7 mouse cellular contexts compared by ENCODE assay signal in the genomic region with DNA sequence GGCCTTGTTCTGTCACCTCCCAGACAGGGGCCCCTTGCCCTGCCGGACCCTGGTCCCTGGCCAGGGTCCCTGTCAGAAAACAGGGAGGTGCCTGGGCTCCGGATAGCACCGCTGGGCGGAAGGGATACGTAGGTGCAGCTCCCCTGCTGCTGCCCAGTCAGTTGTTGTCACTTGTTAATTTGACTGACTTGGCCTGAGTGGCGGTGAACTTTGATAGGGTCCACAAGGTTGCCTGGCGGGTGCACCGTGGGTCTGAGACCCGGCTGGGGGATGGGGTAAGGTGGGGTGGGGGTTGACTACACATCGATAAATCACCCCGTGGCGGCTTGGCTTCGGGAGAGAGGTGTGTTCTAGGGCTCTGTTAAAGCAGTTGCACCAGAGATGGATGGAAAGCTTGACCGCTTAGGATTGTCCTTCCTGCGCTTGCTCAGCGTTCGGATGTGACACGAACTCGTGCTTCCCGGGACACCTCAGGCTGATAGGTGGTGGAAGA. TPM values are rescaled to one million over a fixed set of nuclear protein-coding genes. Genes with fewer than 3 reads are reported as not detected.
DNase-seq lines count a peak whose midpoint lies in the region; ATAC-seq and TF ChIP-seq lines count a peak whose summit lies in the region.

No protein-coding gene starts in this region.

- peaks cover 29% of the 10 kb centered on the region for H3K4me1 ChIP-seq in heart, embryonic 11.5 days (ENCODE audit: control insufficient read depth, insufficient read depth, low read length)
- peaks cover 14% of the 10 kb centered on the region for H3K4me1 ChIP-seq in kidney, embryonic 16.5 days (ENCODE audit: insufficient read depth, low read length)
- peaks cover 15% of the 10 kb centered on the region for H3K4me1 ChIP-seq in megakaryocyte, embryonic 14.5 days

- H3K79me2 ChIP-seq in C2C12 (ENCODE audit: control insufficient read depth, insufficient read depth): no peaks in the 10 kb centered on the region

- H3K79me3 ChIP-seq in C2C12 (ENCODE audit: low read depth): no peaks in the 10 kb centered on the region

- H3ac ChIP-seq in C2C12 (ENCODE audit: control insufficient read depth, insufficient read length, low read depth): peak overlapping the region; percentile 75

- no peaks in the 10 kb centered on the region; the same call in 1 of the 2 replicates for H3K9me3 ChIP-seq in heart, embryonic 11.5 days (replicated peaks; ENCODE audit: control insufficient read depth, low read length)
- H3K9me3 ChIP-seq in kidney, embryonic 16.5 days (ENCODE audit: low read length): no peaks in the 10 kb centered on the region
- H3K9me3 ChIP-seq in megakaryocyte, embryonic 14.5 days: peaks cover 13% of the 10 kb centered on the region

- peak overlapping the region; percentile 93 for H3K4me2 ChIP-seq in heart, embryonic 11.5 days
- peak overlapping the region; percentile 90 for H3K4me2 ChIP-seq in kidney, embryonic 16.5 days (replicated peaks; ENCODE audit: low read depth, low read length)

- peak; percentile 42 for ATAC-seq in CD4-positive, CD25-positive, alpha-beta regulatory T cell, adult 4 months
- peak; percentile 55 for ATAC-seq in heart, embryonic 11.5 days (replicated peaks; ENCODE audit: insufficient number of reproducible peaks, low FRiP score, low TSS enrichment)
- peak; percentile 78 for ATAC-seq in kidney, embryonic 16.5 days (ENCODE audit: low FRiP score, low TSS enrichment)
- ATAC-seq in activated CD4-positive, CD25-positive, alpha-beta regulatory T cell, adult 4 months: no peak

- TF ChIP-seq CTCF in C2C12 (IDR thresholded peaks at IDR 0.05; ENCODE audit: control insufficient read depth, insufficient read depth, insufficient read length): no peak

- peaks cover 13% of the 10 kb centered on the region for H3K27me3 ChIP-seq in C2C12 (ENCODE audit: control insufficient read depth, insufficient read depth, insufficient read length)
- no peaks in the 10 kb centered on the region for H3K27me3 ChIP-seq in heart, embryonic 11.5 days (ENCODE audit: control insufficient read depth, insufficient read depth, low read length)
- H3K27me3 ChIP-seq in kidney, embryonic 16.5 days (ENCODE audit: insufficient read depth, low read length): no peaks in the 10 kb centered on the region
- H3K27me3 ChIP-seq in megakaryocyte, embryonic 14.5 days (replicated peaks): peaks cover 58% of the 10 kb centered on the region

- peak; percentile 24 for DNase-seq in cerebellum, adult 9-11 months

- no peaks in the 10 kb centered on the region for H3K36me3 ChIP-seq in C2C12 (ENCODE audit: control insufficient read depth, insufficient read depth)
- no peaks in the 10 kb centered on the region for H3K36me3 ChIP-seq in heart, embryonic 11.5 days (ENCODE audit: control insufficient read depth, insufficient read depth, low read length)
- H3K36me3 ChIP-seq in kidney, embryonic 16.5 days (ENCODE audit: insufficient read depth, low read length): no peaks in the 10 kb centered on the region
- H3K36me3 ChIP-seq in megakaryocyte, embryonic 14.5 days (replicated peaks; ENCODE audit: low read length): no peaks in the 10 kb centered on the region

- H3K4me3 ChIP-seq in C2C12 (ENCODE audit: insufficient read depth, poor library complexity, severe bottlenecking): peak overlapping the region; percentile 43
- peak overlapping the region; percentile 88 for H3K4me3 ChIP-seq in heart, embryonic 11.5 days (ENCODE audit: low read depth, low read length)
- H3K4me3 ChIP-seq in kidney, embryonic 16.5 days (ENCODE audit: low read length): peak overlapping the region; percentile 70
- H3K4me3 ChIP-seq in megakaryocyte, embryonic 14.5 days (replicated peaks): peak overlapping the region; percentile 92

- WGBS in heart, embryonic 11.5 days (ENCODE audit: insufficient replicate concordance): under 1% methylated on average over 20 of the region's 20 CpGs
- 0% methylated on average over 20 of the region's 20 CpGs for WGBS in kidney, embryonic 16.5 days

- H3K27ac ChIP-seq in heart, embryonic 11.5 days (ENCODE audit: low read depth, low read length): peak overlapping the region; percentile 63
- peak overlapping the region; percentile 60; the same call in 1 of the 2 replicates for H3K27ac ChIP-seq in kidney, embryonic 16.5 days (ENCODE audit: low read length)

- peak overlapping the region; percentile 87 for H3K9ac ChIP-seq in heart, embryonic 11.5 days (ENCODE audit: low read depth, low read length)
- H3K9ac ChIP-seq in kidney, embryonic 16.5 days (replicated peaks; ENCODE audit: low read length): peak overlapping the region; percentile 87

TF ChIP-seq in C2C12, 6 proteins besides CTCF, POLR2A, EP300 and RAD21:
- no peak for TF ChIP-seq USF1 (IDR thresholded peaks at IDR 0.05; ENCODE audit: low read depth)
- no peak for TF ChIP-seq FOSL1 (IDR thresholded peaks at IDR 0.05; ENCODE audit: insufficient read depth, low read length, poor library complexity, severe bottlenecking)
- no peak for TF ChIP-seq CEBPB (IDR thresholded peaks at IDR 0.05; ENCODE audit: low read depth)
- TF ChIP-seq MAX (IDR thresholded peaks at IDR 0.05): no peak
- TF ChIP-seq MYOD1 (IDR thresholded peaks at IDR 0.05; ENCODE audit: control insufficient read depth, insufficient read length, low read depth): no peak
- no peak for TF ChIP-seq MYOG (IDR thresholded peaks at IDR 0.05; ENCODE audit: control insufficient read depth, extremely low read depth, insufficient read length)
TF ChIP-seq in C2C12: peak in this region for 0.

RNA-seq across cellular contexts. Expression of a gene that starts 0.6 kb away (rescaled TPM):
- polyA plus RNA-seq in C2C12 (2012; fragmentation: generic; extraction: Trizol): 0.61 TPM
- polyA plus RNA-seq in CD4-positive, CD25-positive, alpha-beta regulatory T cell, adult 4 months (2017; shearing (Covaris generic)): 1 to 10 TPM; 4.2 to 4.6 TPM
- 11.8 and 13.6 TPM in 2 replicates for polyA plus RNA-seq in heart, embryonic 11.5 days (2014; fragmentation: Nextera tagmentation; extraction: Ambion mirVana)
- 27.2 and 28.5 TPM in 2 replicates for polyA plus RNA-seq in kidney, embryonic 16.5 days (2015; fragmentation: Nextera tagmentation; extraction: Ambion mirVana)
- polyA plus RNA-seq in megakaryocyte, embryonic 14.5 days (2012; ENCODE audit: insufficient read depth, low replicate concordance): not detected in 2 replicates
- polyA plus RNA-seq in activated CD4-positive, CD25-positive, alpha-beta regulatory T cell, adult 4 months (2017; shearing (Covaris generic)): 1 to 10 TPM; 3.4 to 5.9 TPM

RNA-seq across cellular contexts. Expression of a gene that starts 24.6 kb away (rescaled TPM):
- not detected for polyA plus RNA-seq in C2C12 (2012; fragmentation: generic; extraction: Trizol)
- polyA plus RNA-seq in CD4-positive, CD25-positive, alpha-beta regulatory T cell, adult 4 months (2017; shearing (Covaris generic)): not detected
- not detected in 2 replicates for polyA plus RNA-seq in heart, embryonic 11.5 days (2014; fragmentation: Nextera tagmentation; extraction: Ambion mirVana)
- not detected in 2 replicates for polyA plus RNA-seq in kidney, embryonic 16.5 days (2015; fragmentation: Nextera tagmentation; extraction: Ambion mirVana)
- 0.08 TPM in 1 of 2 replicates, not detected in the other for polyA plus RNA-seq in megakaryocyte, embryonic 14.5 days (2012; ENCODE audit: insufficient read depth, low replicate concordance)
- under 1 TPM in 1 of 2 experiments, not detected in 1; 0.26 TPM for polyA plus RNA-seq in activated CD4-positive, CD25-positive, alpha-beta regulatory T cell, adult 4 months (2017; shearing (Covaris generic))

RNA-seq across cellular contexts. Expression of a gene that starts 36.0 kb away (rescaled TPM):
- not detected for polyA plus RNA-seq in C2C12 (2012; fragmentation: generic; extraction: Trizol)
- under 1 TPM in 1 of 2 experiments, not detected in 1; 0.09 TPM for polyA plus RNA-seq in CD4-positive, CD25-positive, alpha-beta regulatory T cell, adult 4 months (2017; shearing (Covaris generic))
- polyA plus RNA-seq in heart, embryonic 11.5 days (2014; fragmentation: Nextera tagmentation; extraction: Ambion mirVana): 0.03 TPM in 2 replicates
- not detected in 2 replicates for polyA plus RNA-seq in kidney, embryonic 16.5 days (2015; fragmentation: Nextera tagmentation; extraction: Ambion mirVana)
- 0.13 and 0.40 TPM in 2 replicates for polyA plus RNA-seq in megakaryocyte, embryonic 14.5 days (2012; ENCODE audit: insufficient read depth, low replicate concordance)
- under 1 TPM; 0.09 to 0.50 TPM for polyA plus RNA-seq in activated CD4-positive, CD25-positive, alpha-beta regulatory T cell, adult 4 months (2017; shearing (Covaris generic))

RNA-seq across cellular contexts. Expression of a gene that starts 52.3 kb away (rescaled TPM):
- not detected for polyA plus RNA-seq in C2C12 (2012; fragmentation: generic; extraction: Trizol)
- not detected for polyA plus RNA-seq in CD4-positive, CD25-positive, alpha-beta regulatory T cell, adult 4 months (2017; shearing (Covaris generic))
- not detected in 2 replicates for polyA plus RNA-seq in heart, embryonic 11.5 days (2014; fragmentation: Nextera tagmentation; extraction: Ambion mirVana)
- not detected in 2 replicates for polyA plus RNA-seq in kidney, embryonic 16.5 days (2015; fragmentation: Nextera tagmentation; extraction: Ambion mirVana)
- polyA plus RNA-seq in megakaryocyte, embryonic 14.5 days (2012; ENCODE audit: insufficient read depth, low replicate concordance): not detected in 2 replicates
- polyA plus RNA-seq in activated CD4-positive, CD25-positive, alpha-beta regulatory T cell, adult 4 months (2017; shearing (Covaris generic)): not detected
